Mouse (Mus musculus) kidney, postnatal 0 days (tissue): ENCODE measurements around the gene Sept11. TPM values are rescaled to one million over a fixed set of nuclear protein-coding genes. Genes with fewer than 3 reads are reported as not detected.

Source experiments
- ATAC-seq: fragments of 200-750 bp; cut with Nextera tagmentation; replicated peaks from 2 replicates; pipeline ENCODE4 v1.8.0; 2017; ENCODE audit warnings: low read depth, moderate number of reproducible peaks, moderate TSS enrichment, moderate library complexity; ENCODE audit not compliant: low FRiP score
- DNase-seq: peaks from one replicate; pipeline ENCODE4 v3.0.0-alpha.2; 2016; ENCODE audit warnings: low spot score
- H3K27ac ChIP-seq: fragments of 300-500 bp; sonication (generic); 2 replicates; pipeline ENCODE4 v1.5.1; 2014; ENCODE audit warnings: mild to moderate bottlenecking
- H3K27me3 ChIP-seq: fragments of 300-500 bp; sonication (generic); 2 replicates; pipeline ENCODE4 v1.6.1; 2014; ENCODE audit warnings: low read length, mixed read lengths; ENCODE audit not compliant: insufficient read depth
- H3K36me3 ChIP-seq: fragments of 300-500 bp; sonication (generic); 2 replicates; pipeline ENCODE4 v1.6.1; 2014; ENCODE audit warnings: low read length, mixed read lengths; ENCODE audit not compliant: insufficient read depth
- H3K4me1 ChIP-seq: fragments of 300-500 bp; sonication (generic); replicated peaks from 2 replicates; pipeline ENCODE4 v1.6.1; 2014; ENCODE audit warnings: antibody characterized with exemption, low read length, mixed read lengths; ENCODE audit not compliant: insufficient read depth
- H3K4me2 ChIP-seq: fragments of 300-500 bp; sonication (generic); 2 replicates; pipeline ENCODE4 v1.6.1; 2014; ENCODE audit warnings: mild to moderate bottlenecking, low read length, moderate library complexity, mixed read lengths
- H3K4me3 ChIP-seq: fragments of 300-500 bp; sonication (generic); replicated peaks from 2 replicates; pipeline ENCODE4 v1.5.1; 2014; ENCODE audit warnings: low read depth, low read length
- H3K9ac ChIP-seq: fragments of 300-500 bp; sonication (generic); 2 replicates; pipeline ENCODE4 v1.6.1; 2014; ENCODE audit warnings: low read depth, low read length
- H3K9me3 ChIP-seq: fragments of 300-500 bp; sonication (generic); replicated peaks from 2 replicates; pipeline ENCODE4 v1.6.1; 2016; ENCODE audit warnings: low read length, inconsistent platforms, mixed read lengths
- CTCF ChIP-seq: IDR thresholded peaks from 2 replicates; pipeline ENCODE4 v1.5.1; 2016; ENCODE audit warnings: antibody characterized with exemption, low read depth, mild to moderate bottlenecking, moderate library complexity
- WGBS: fragments of 180-500 bp; shearing (Covaris S2); extraction: QIAGEN DNeasy Blood & Tissue Kit; methylation state at CpG from one replicate; pipeline ENCODE4 v1.1.7; 2014; 5-methylcytosine and 5-hydroxymethylcytosine counted together
- polyA plus RNA-seq: library from polyadenylated mRNA; unstranded; fragments of >200 nt; fragmentation: Nextera tagmentation; extraction: Ambion mirVana; gene quantifications from 2 replicates; pipeline ENCODE4 v1.2.1, GENCODE M21; 2015

Gene Sept11
- polyA plus RNA-seq, result 140 and 154 TPM in 2 replicates

DNA sequence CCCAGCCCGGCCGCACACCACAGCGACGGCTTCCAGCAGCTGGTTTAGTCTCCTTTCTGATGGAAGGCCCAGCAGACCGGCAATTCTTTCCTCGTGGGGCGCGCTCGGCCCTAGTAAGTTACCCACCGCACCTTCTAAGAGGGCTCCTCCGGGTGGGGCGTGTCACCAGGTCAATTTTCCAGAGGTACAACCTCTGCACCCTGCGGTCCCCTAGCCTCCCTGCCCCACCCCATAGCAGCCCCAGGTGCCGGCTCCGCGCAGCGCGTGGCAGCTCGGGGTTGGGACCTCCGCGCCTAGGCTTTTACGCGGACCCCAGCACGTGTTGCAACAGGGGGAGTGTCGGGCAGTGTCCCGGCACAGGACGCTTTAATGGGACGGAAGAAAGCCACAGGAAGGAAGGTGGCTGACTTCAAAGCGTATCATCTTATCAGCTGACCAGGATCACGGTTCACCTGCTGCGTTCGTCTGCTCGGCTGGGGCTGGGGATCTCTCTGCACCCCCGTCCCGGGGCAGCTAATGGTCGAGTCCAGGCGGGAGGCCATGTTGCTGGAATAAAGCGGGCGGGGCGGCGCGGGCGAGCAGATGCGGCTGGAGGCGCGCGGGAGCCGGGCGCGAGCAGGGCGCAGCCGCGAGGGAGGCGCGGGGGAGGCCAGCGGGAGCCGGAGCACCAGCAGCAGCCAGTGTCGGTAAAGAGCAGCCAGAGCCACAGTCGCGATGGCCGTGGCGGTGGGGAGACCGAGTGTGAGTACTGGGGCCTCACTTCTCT, at the start of gene Sept11:
Gene Sept11 (plus strand): TSS at position 581 of the 766 bp plus-strand sequence.
- H3K27me3 ChIP-seq, result no peaks in the 10 kb centered on the region
- H3K4me1 ChIP-seq, result peaks cover 37% of the 10 kb centered on the region
- WGBS, result under 1% methylated on average over 62 of the region's 63 CpGs
- peak within 1 kb of the TSS; percentile 93 for H3K27ac ChIP-seq
- DNase-seq, result peak; percentile 97
- TF ChIP-seq CTCF, result no peak
- peak; percentile 92 for ATAC-seq
- peak within 1 kb of the TSS; percentile 90 for H3K9ac ChIP-seq
- peak within 1 kb of the TSS; percentile 92 for H3K4me3 ChIP-seq
- H3K9me3 ChIP-seq, result no peaks in the 10 kb centered on the region
- H3K36me3 ChIP-seq, result no peaks in the 10 kb centered on the region
- peak within 1 kb of the TSS; percentile 90 for H3K4me2 ChIP-seq

DNA sequence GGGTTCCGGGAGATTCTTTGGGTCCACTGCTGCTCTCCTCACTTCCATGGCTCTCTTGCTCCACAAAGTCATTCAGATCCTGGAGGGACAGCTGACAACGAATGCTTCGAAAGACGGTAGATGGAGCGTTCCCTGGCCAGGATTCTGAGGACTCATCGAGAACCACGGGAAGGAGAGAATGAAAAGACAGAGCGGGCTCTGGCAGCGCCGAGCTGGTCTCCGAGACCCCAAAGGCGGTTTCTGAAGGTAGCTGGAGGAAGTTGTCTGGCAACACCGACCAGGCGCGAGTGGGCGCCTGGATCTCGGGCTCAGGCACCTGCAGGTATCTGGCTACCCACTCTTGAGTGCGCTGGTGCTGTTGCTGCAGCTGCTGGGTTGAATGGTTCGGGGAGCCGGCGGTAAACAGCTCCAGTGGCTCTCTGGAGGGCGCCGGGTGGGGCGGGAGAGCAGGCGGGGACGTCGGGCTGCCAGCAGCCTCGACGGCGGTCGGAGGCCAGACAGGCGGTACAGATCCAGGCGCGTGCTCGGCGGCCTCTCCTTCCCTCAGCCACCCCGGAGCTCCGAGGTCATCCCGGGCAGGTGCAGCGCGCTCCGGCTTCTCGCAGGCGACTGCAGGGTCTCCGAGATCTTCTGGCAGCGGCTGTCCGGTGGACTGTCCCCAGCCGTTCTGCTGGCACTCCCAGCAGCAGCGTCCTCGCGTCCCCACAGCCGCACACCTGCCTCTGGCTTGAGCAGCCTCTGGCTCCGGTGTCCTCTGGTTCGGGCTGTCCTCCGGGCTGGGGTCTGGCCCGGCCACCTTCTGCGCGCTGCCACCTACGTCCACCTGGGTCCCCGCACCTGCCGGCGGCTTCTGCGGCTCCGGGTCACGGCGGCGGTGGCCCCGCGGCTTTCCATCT, 49.3 kb upstream of the Sept11 start:
- Histone ChIP-seq H3K4me3 (peak overlapping the region; percentile 43), H3K27me3 (no peaks in the 10 kb centered on the region), H3K36me3 (no peaks in the 10 kb centered on the region), H3K4me2 (peak overlapping the region; percentile 79), H3K9me3 (no peaks in the 10 kb centered on the region), H3K4me1 (peaks cover 17% of the 10 kb centered on the region), H3K9ac (peak overlapping the region; percentile 56), H3K27ac (no peak overlapping the region)
- ATAC-seq (0 out of 2 replicates have a peak, but pooled peaks have one; percentile 2), DNase-seq (no peak)
- no peak for TF ChIP-seq CTCF
- WGBS, result 2% methylated on average over 61 of the region's 69 CpGs

DNA sequence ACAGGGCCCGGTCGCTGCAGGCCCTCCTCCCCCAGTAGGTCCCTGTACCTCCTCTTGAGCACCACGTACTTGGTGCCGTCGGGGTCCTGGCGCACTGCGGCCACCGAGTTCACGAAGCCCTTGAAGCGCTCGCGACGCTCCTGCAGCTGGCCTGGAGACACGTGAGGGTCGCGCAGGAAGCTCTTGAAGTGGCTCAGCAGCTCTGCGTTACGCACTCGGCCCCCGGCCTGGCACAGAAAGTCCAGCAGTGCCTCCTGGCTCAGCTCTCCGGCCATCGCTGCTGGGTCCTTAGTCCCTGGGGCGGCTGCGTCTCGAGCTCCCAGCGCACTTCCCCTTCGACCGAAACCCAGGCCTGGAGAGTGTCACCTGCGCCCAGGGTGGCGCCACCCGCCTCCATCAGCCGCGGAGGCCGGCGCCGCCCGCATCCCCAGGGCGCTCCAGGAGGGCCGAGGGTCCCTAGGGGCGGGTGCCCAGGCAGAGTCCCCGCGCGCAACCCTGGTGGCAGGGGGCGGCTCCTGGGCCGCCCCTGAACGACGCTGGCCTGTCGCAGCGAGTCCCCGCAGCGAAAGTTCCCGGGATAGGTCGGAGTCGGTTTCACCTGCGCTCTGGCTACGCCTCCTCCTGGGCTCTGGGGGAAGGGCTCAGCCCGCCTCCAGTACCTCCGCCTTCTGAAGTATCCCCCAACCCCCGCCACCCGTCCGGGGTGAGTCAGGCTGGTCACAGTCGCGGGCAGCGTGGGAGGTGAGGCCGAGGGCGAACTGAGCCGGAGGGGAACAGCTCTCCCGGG, 48.5 kb upstream of the Sept11 start, which contains the start of gene Sowahb:
Gene Sowahb (minus strand): TSS at position 439 of the 787 bp plus-strand sequence.
- H3K4me3 ChIP-seq, result peak within 1 kb of the TSS; percentile 43
- peak within 1 kb of the TSS; percentile 56 for H3K9ac ChIP-seq
- ATAC-seq (peak; percentile 92), DNase-seq (peak; percentile 76)
- peak within 1 kb of the TSS; percentile 79 for H3K4me2 ChIP-seq
- 0% methylated on average over 61 of the region's 68 CpGs for WGBS
- no peaks in the 10 kb centered on the region for H3K9me3 ChIP-seq
- no peaks in the 10 kb centered on the region for H3K27me3 ChIP-seq
- H3K27ac ChIP-seq, result no peak within 1 kb of the TSS
- no peak for TF ChIP-seq CTCF
- H3K36me3 ChIP-seq, result no peaks in the 10 kb centered on the region
- H3K4me1 ChIP-seq, result peaks cover 17% of the 10 kb centered on the region

DNA sequence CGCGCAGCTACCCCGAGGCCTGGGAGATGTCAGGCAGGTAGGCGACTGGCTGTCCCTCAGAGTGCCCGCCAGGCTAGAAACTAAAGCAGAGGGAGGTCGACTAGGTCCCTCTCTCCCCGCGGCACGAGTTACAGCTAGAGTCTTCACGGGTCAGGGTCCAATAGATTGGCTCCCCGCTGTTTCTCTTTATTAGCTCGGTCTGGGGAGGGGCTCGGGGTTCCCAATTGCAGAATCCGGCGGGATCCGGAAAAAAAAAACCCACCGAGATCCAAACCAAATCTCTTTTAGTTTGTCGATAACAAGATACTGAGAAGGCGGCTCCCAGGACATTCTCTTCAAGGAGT, 47.9 kb upstream of the Sept11 start:
- TF ChIP-seq CTCF, result no peak
- H3K9me3 ChIP-seq, result no peaks in the 10 kb centered on the region
- peak overlapping the region; percentile 79 for H3K4me2 ChIP-seq
- H3K9ac ChIP-seq, result peak overlapping the region; percentile 56; the same call in 1 of the 2 replicates
- peak overlapping the region; percentile 43 for H3K4me3 ChIP-seq
- no peaks in the 10 kb centered on the region for H3K27me3 ChIP-seq
- no peaks in the 10 kb centered on the region for H3K36me3 ChIP-seq
- DNase-seq, result no peak
- no peak overlapping the region for H3K27ac ChIP-seq
- peaks cover 17% of the 10 kb centered on the region for H3K4me1 ChIP-seq
- ATAC-seq, result no peak; the same call in 1 of the 2 replicates
- 2% methylated on average over 19 of the region's 19 CpGs for WGBS

GRCm38 (mm10) chr5:93046306-93046845, 46.9 kb upstream of the Sept11 start:
- H3K4me1 ChIP-seq, result peaks cover 17% of the 10 kb centered on the region
- H3K4me2 ChIP-seq, result no peak overlapping the region
- H3K9ac ChIP-seq, result no peak overlapping the region
- 36% methylated on average over 5 of the region's 5 CpGs for WGBS
- no peak overlapping the region for H3K27ac ChIP-seq
- H3K4me3 ChIP-seq, result no peak overlapping the region
- H3K36me3 ChIP-seq, result no peaks in the 10 kb centered on the region
- DNase-seq (no peak), ATAC-seq (no peak)
- no peak for TF ChIP-seq CTCF
- no peaks in the 10 kb centered on the region for H3K27me3 ChIP-seq
- no peaks in the 10 kb centered on the region for H3K9me3 ChIP-seq
